Mouse (Mus musculus) hindbrain, postnatal 0 days (tissue): ENCODE data around the gene Kazald1. TPM values are rescaled to one million over a fixed set of nuclear protein-coding genes. Genes with fewer than 3 reads are reported as not detected.
A peak's percentile ranks its signal among the peaks of the same experiment; 100 is the strongest.

Experiments
- ATAC-seq: fragments of 200-750 bp; cut with Nextera tagmentation; 2 replicates; pipeline ENCODE4 v1.8.0; 2017; ENCODE audit warnings: mild to moderate bottlenecking, moderate TSS enrichment, moderate library complexity
- DNase-seq: peaks from one replicate; pipeline ENCODE4 v3.0.0-alpha.2; 2015; ENCODE audit warnings: low spot score
- H3K27ac ChIP-seq: fragments of 300-500 bp; sonication (generic); 2 replicates; pipeline ENCODE4 v1.5.1; 2014; ENCODE audit warnings: mild to moderate bottlenecking
- H3K27me3 ChIP-seq: fragments of 300-500 bp; sonication (generic); 2 replicates; pipeline ENCODE4 v1.6.1; 2014; ENCODE audit warnings: low read length, mixed read lengths; ENCODE audit not compliant: insufficient read depth
- H3K36me3 ChIP-seq: fragments of 300-500 bp; sonication (generic); 2 replicates; pipeline ENCODE4 v1.6.1; 2014; ENCODE audit warnings: low read length, mixed read lengths; ENCODE audit not compliant: insufficient read depth
- H3K4me1 ChIP-seq: fragments of 300-500 bp; sonication (generic); 2 replicates; pipeline ENCODE4 v1.6.1; 2014; ENCODE audit warnings: antibody characterized with exemption, low read length, mixed read lengths; ENCODE audit not compliant: insufficient read depth
- H3K4me2 ChIP-seq: fragments of 300-500 bp; sonication (generic); 2 replicates; pipeline ENCODE4 v1.6.1; 2014; ENCODE audit warnings: low read depth, mild to moderate bottlenecking, low read length, moderate library complexity, mixed read lengths
- H3K4me3 ChIP-seq: fragments of 300-500 bp; sonication (generic); 2 replicates; pipeline ENCODE4 v1.5.1; 2014; ENCODE audit warnings: low read length
- H3K9ac ChIP-seq: fragments of 300-500 bp; sonication (generic); replicated peaks from 2 replicates; pipeline ENCODE4 v1.6.1; 2014; ENCODE audit warnings: mild to moderate bottlenecking, low read length, moderate library complexity, mixed read lengths
- H3K9me3 ChIP-seq: fragments of 300-500 bp; sonication (generic); 2 replicates; pipeline ENCODE4 v1.6.1; 2016; ENCODE audit warnings: low read length, mixed read lengths
- CTCF ChIP-seq: IDR thresholded peaks from 2 replicates; pipeline ENCODE4 v1.5.1; 2016; ENCODE audit warnings: antibody characterized with exemption, control low read depth, low read depth
- WGBS: fragments of 180-500 bp; shearing (Covaris S2); extraction: QIAGEN DNeasy Blood & Tissue Kit; methylation state at CpG from one replicate; pipeline ENCODE4 v1.1.7; 2014; 5-methylcytosine and 5-hydroxymethylcytosine counted together
- polyA plus RNA-seq: library from polyadenylated mRNA; unstranded; fragments of >200 nt; fragmentation: Nextera tagmentation; extraction: Ambion mirVana; gene quantifications from 2 replicates; pipeline ENCODE4 v1.2.1, GENCODE M21; 2015
- total RNA-seq: library from RNA; depleted of rRNA; stranded (reverse); fragments of >200 nt; gene quantifications from 2 replicates; pipeline ENCODE4 v1.2.3, GENCODE M21; 2014

The Kazald1 gene
- total and polyA plus RNA-seq, 2 experiments from 2014 or later = 1.7 to 3.2 TPM

- Histone ChIP-seq H3K36me3 (no peaks in the 10 kb centered on the region), H3K27me3 (no peaks in the 10 kb centered on the region), H3K9me3 (no peaks in the 10 kb centered on the region), H3K4me3 (no peak overlapping the region), H3K4me1 (no peaks in the 10 kb centered on the region), H3K27ac (no peak overlapping the region), H3K9ac (no peak overlapping the region), H3K4me2 (no peak overlapping the region)
- DNase-seq = no peak
- TF ChIP-seq CTCF = no peak
- ATAC-seq = no peak
- 63% methylated on average over 13 of the region's 13 CpGs for WGBS
Observed at GRCm38 (mm10) chr19:45040214-45040613, 34.8 kb upstream of the Kazald1 start.

- H3K4me1 ChIP-seq = peaks cover 8% of the 10 kb centered on the region; the same call in 1 of the 2 replicates
- H3K9me3 ChIP-seq = no peaks in the 10 kb centered on the region
- DNase-seq = no peak
- H3K4me2 ChIP-seq = no peak overlapping the region
- no peaks in the 10 kb centered on the region for H3K36me3 ChIP-seq
- 54% methylated on average over 11 of the region's 11 CpGs for WGBS
- H3K9ac ChIP-seq = no peak overlapping the region
- TF ChIP-seq CTCF = no peak
- no peak overlapping the region for H3K27ac ChIP-seq
- ATAC-seq = no peak
- no peak overlapping the region for H3K4me3 ChIP-seq
- H3K27me3 ChIP-seq = no peaks in the 10 kb centered on the region
Observed at GRCm38 (mm10) chr19:45044389-45044927, 30.6 kb upstream of the Kazald1 start.

- Histone ChIP-seq H3K4me3 (no peak overlapping the region), H3K27ac (no peak overlapping the region), H3K27me3 (no peaks in the 10 kb centered on the region), H3K9ac (no peak overlapping the region), H3K9me3 (no peaks in the 10 kb centered on the region), H3K36me3 (0 out of 2 replicates have a peak, but pooled peaks cover 1% of the 10 kb centered on the region), H3K4me1 (peaks cover 8% of the 10 kb centered on the region; the same call in 1 of the 2 replicates), H3K4me2 (no peak overlapping the region; the same call in 1 of the 2 replicates)
- 62% methylated on average over 15 of the region's 15 CpGs for whole genome bisulfite sequencing
- TF ChIP-seq CTCF = no peak
- no peak for ATAC-seq
- no peak for DNase-seq
Observed at GRCm38 (mm10) chr19:45045236-45045635, 29.8 kb upstream of the Kazald1 start.

GRCm38 (mm10) chr19:45045651-45046050 is 29.4 kb upstream of the Kazald1 start, which contains the start of gene Pdzd7:
Pdzd7 (minus strand) TSS chr19:45045717.
- Histone ChIP-seq H3K4me2 (peak within 1 kb of the TSS; percentile 87), H3K27ac (peak within 1 kb of the TSS; percentile 91), H3K9me3 (no peaks in the 10 kb centered on the region), H3K36me3 (peaks cover 5% of the 10 kb centered on the region; the same call in 1 of the 2 replicates), H3K27me3 (no peaks in the 10 kb centered on the region), H3K4me1 (peaks cover 8% of the 10 kb centered on the region; the same call in 1 of the 2 replicates), H3K9ac (peak within 1 kb of the TSS; percentile 66), H3K4me3 (peak within 1 kb of the TSS; percentile 51)
- no peak for DNase-seq
- no peak for ATAC-seq
- 81% methylated on average over 5 of the region's 5 CpGs for WGBS
- no peak for TF ChIP-seq CTCF

GRCm38 (mm10) chr19:45046523-45047321 is 28.3 kb upstream of the Kazald1 start:
- Histone ChIP-seq H3K27me3 (no peaks in the 10 kb centered on the region), H3K36me3 (peaks cover 15% of the 10 kb centered on the region; the same call in 1 of the 2 replicates), H3K4me1 (peaks cover 8% of the 10 kb centered on the region; the same call in 1 of the 2 replicates), H3K27ac (peak overlapping the region; percentile 91), H3K4me2 (peak overlapping the region; percentile 87), H3K9ac (peak overlapping the region; percentile 66), H3K4me3 (peak overlapping the region; percentile 51), H3K9me3 (no peaks in the 10 kb centered on the region)
- peak; percentile 64 for ATAC-seq
- DNase-seq = peak; percentile 91
- 1% methylated on average over 34 of the region's 34 CpGs for WGBS
- TF ChIP-seq CTCF = 0 out of 2 replicates have a peak, but pooled peaks have one; percentile 20

GRCm38 (mm10) chr19:45047417-45047934 is 27.6 kb upstream of the Kazald1 start, which contains the start of gene Sfxn3:
Sfxn3 (plus strand) TSS chr19:45047503.
- H3K9me3 ChIP-seq = no peaks in the 10 kb centered on the region
- peak within 1 kb of the TSS; percentile 66 for H3K9ac ChIP-seq
- H3K4me2 ChIP-seq = peak within 1 kb of the TSS; percentile 87
- peak within 1 kb of the TSS; percentile 51 for H3K4me3 ChIP-seq
- H3K4me1 ChIP-seq = peaks cover 8% of the 10 kb centered on the region; the same call in 1 of the 2 replicates
- ATAC-seq (peak; percentile 89), DNase-seq (peak; percentile 95)
- under 1% methylated on average over 26 of the region's 26 CpGs for WGBS
- peaks cover 21% of the 10 kb centered on the region; the same call in 1 of the 2 replicates for H3K36me3 ChIP-seq
- peak within 1 kb of the TSS; percentile 91 for H3K27ac ChIP-seq
- TF ChIP-seq CTCF = peak; percentile 85
- no peaks in the 10 kb centered on the region for H3K27me3 ChIP-seq
